Mouse (Mus musculus) leukemia stem cell, adult 10-12 weeks (primary cell): ENCODE results near the gene Polr3g. TPM values are rescaled to one million over a fixed set of nuclear protein-coding genes. Genes with fewer than 3 reads are reported as not detected.

Source experiments
- polyA plus RNA-seq: library from polyadenylated mRNA; stranded (reverse); fragments of >175 nt; gene quantifications from 2 replicates; pipeline ENCODE4 v1.2.3, GENCODE M21; 2012; ENCODE audit warnings: low replicate concordance

Gene Polr3g
- 0.11 and 1.1 TPM in 2 replicates for polyA plus RNA-seq

DNA sequence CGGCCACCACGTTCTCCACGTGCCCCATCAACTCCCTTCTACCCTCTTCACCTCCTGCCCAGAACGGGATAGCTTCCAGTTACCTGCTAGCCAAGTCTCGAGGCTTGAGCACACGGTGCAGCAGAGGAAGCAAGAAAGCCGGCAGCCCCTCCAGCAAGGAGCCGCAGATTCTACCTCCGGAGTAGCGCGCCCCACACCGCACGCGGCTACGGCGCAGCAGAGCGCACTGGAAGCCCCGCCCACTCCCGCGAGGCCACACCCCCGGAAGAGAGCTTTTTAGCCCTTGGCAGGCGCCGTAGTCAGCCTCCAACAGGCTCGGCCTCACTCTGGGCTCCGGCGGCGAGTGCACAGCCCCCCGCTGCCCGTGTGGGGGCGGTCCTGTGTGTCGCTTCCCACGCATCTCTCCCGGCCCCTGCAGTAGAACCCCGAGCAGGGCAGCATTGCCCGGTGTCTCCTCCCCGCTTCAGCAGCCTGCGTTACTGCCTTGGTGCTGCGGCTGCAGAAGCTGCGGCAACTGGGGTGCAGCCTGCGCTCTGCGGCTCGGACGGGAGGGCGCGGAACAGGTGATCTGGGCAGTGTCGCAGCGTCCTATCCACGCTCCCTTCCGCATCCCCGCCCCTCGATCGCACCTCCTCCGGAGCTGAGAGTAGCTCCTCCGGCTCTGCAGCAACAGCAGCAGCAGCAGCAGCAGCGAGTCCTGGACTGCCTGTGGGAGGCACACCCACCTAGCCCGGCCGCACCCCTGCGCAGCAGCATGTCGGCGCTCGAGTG lies at the start of gene Polr3g, which contains the start of gene Mblac2:
TSS of gene Polr3g (minus strand) at position 239 of the 771 bp plus-strand sequence.
TSS of gene Mblac2 (plus strand) at position 567 of the 771 bp plus-strand sequence.

DNA sequence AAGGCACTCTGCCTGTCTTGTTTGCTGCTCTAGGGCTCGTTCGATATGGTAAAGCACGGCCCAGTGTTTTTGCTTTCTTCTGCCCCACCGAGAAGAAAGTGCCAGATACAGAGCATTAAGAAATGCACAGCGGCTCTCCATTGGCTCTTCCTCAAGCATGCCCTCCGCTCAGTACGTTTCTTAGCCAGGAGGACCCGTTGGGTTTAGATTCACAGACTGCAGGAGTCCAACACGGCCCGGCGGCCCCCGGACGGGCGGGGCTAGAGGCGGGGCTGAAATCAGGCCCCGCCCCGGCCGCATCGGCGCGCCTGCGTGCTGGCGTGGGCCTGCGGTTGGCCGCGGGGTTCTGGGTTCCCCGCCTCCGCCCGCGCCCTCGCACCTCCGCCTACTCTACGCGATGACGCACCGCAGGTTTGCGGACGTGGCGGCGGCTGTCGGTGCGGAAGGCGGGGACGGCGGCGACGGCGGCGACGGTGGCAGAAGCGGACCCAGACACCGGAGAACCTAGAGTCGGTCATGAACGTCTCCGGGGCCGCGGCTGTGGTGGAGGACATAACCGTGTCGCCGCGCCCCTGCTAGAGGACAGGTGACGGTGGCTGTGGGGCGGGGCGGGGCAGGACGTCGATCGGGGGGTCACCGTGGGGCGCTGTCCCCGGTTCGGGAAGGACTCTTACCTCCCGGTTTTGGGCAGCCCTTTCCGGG lies 53.3 kb downstream of the Polr3g start, which contains the start of gene Lysmd3:
TSS of gene Lysmd3 (plus strand) at position 313 of the 702 bp plus-strand sequence.

DNA sequence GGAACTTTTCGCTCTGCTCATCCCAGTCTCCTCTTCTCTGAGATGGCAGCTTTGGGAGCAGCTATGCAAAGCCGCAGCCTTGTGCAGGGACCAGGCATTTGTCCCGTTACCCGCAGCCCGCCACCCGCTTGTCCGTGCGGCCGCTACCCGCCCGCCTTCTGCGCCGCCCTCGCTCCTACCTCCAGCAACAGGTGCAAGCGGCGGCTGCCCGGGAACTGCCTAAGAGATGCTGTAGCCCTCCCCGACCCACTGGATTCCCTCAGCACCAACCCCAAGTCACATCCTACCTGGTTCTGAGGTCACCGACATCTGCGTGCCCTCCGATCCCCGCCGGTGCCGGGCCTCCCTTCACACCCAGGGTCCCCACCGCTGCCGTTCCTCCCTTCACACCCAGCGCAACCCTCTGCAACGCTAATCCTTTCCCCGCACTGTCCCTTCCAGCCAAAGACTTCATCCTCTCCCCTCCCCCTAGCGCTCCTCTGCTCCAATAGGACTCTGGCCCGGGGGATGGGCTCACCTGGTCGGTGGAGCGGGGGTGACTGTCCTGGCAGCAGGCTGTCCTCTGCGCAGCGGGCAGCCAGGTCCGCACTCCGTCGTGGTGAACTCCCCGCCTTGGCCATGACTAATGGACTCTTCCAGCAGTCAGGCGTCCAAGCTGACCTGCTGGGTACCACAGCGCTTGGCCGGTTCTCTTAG lies 77.9 kb downstream of the Polr3g start, which contains the start of gene Adgrv1:
TSS of gene Adgrv1 (minus strand) at position 435 of the 696 bp plus-strand sequence.

Other genes starting within 250 kb of the Polr3g start
- 0.10 TPM in 1 of 2 replicates, not detected in the other for gene Adgrv1, start 77.9 kb downstream of the Polr3g start, polyA plus RNA-seq
- gene Lysmd3, start 53.4 kb downstream of the Polr3g start, polyA plus RNA-seq: 1.4 and 2.4 TPM in 2 replicates
- 0.33 and 0.48 TPM in 2 replicates for gene Mblac2, start 328 bp upstream of the Polr3g start, polyA plus RNA-seq
- gene Cetn3, start 72.1 kb upstream of the Polr3g start, polyA plus RNA-seq: 0.82 and 7.2 TPM in 2 replicates